Comparison of ENCODE assay signal across 8 mouse cellular contexts in genomic region chr19:21274714-21275113, GRCm38 (mm10). TPM values are rescaled to one million over a fixed set of nuclear protein-coding genes. Genes with fewer than 3 reads are reported as not detected.
DNase-seq lines count a peak whose midpoint lies in the region; ATAC-seq and TF ChIP-seq lines count a peak whose summit lies in the region.

No protein-coding gene starts in this region.

- intact Hi-C loops in left cerebral cortex, postnatal 14 days (cut with DNase I), result loop anchor here (5.0 to 10.0 kb wide), 4 partner anchors 140 to 430 kb away; partner anchors contain the start of genes 1110059E24Rik and Abhd17b

- H3K9ac ChIP-seq in intestine, embryonic 14.5 days (ENCODE audit: low read length), result peak overlapping the region; percentile 100
- H3K9ac ChIP-seq in neural tube, embryonic 12.5 days, result peak overlapping the region; percentile 33; the same call in 1 of the 2 replicates

- no peaks in the 10 kb centered on the region for H3K9me3 ChIP-seq in intestine, embryonic 14.5 days (ENCODE audit: control insufficient read depth, low read length)
- no peaks in the 10 kb centered on the region for H3K9me3 ChIP-seq in neural tube, embryonic 12.5 days

- peak overlapping the region; percentile 91 for H3K4me3 ChIP-seq in lung, adult 2 months (replicated peaks; ENCODE audit: extremely low read depth, low read depth, low read length)
- peak overlapping the region; percentile 87; the same call in 1 of the 2 replicates for H3K4me3 ChIP-seq in cortical plate, adult 2 months (ENCODE audit: insufficient read depth, low read length)
- H3K4me3 ChIP-seq in intestine, embryonic 14.5 days (ENCODE audit: low read depth, low read length), result peak overlapping the region; percentile 90
- peak overlapping the region; percentile 53 for H3K4me3 ChIP-seq in neural tube, embryonic 12.5 days

- H3K27ac ChIP-seq in cortical plate, adult 2 months (ENCODE audit: insufficient read depth, low read length), result no peak overlapping the region
- no peak overlapping the region for H3K27ac ChIP-seq in intestine, embryonic 14.5 days (ENCODE audit: low read depth)
- no peak overlapping the region for H3K27ac ChIP-seq in neural tube, embryonic 12.5 days

- ATAC-seq in intestine, embryonic 14.5 days (replicated peaks; ENCODE audit: low FRiP score, low TSS enrichment, low read depth), result no peak
- no peak for ATAC-seq in neural tube, embryonic 12.5 days (ENCODE audit: low FRiP score, low read depth)

- WGBS in lung, adult 2 months, result 1% methylated on average over 3 of the region's 3 CpGs
- WGBS in intestine, embryonic 14.5 days, result 8% methylated on average over 3 of the region's 3 CpGs
- 31% methylated on average over 3 of the region's 3 CpGs for WGBS in neural tube, embryonic 12.5 days

- peaks cover 2% of the 10 kb centered on the region; the same call in 1 of the 2 replicates for H3K4me1 ChIP-seq in lung, adult 2 months (ENCODE audit: control insufficient read depth, insufficient read depth, low read length)
- no peaks in the 10 kb centered on the region; the same call in 1 of the 2 replicates for H3K4me1 ChIP-seq in cortical plate, adult 2 months (ENCODE audit: control insufficient read depth, insufficient read depth, low read length)
- peaks cover 5% of the 10 kb centered on the region; the same call in 1 of the 2 replicates for H3K4me1 ChIP-seq in intestine, embryonic 14.5 days (replicated peaks; ENCODE audit: control insufficient read depth, insufficient read depth, low read length)
- H3K4me1 ChIP-seq in neural tube, embryonic 12.5 days, result peaks cover 6% of the 10 kb centered on the region

- H3K4me2 ChIP-seq in intestine, embryonic 14.5 days (ENCODE audit: low read length), result peak overlapping the region; percentile 75
- H3K4me2 ChIP-seq in neural tube, embryonic 12.5 days (replicated peaks), result peak overlapping the region; percentile 79

- DNase-seq in lung, adult 2 months, result no peak
- no peak for DNase-seq in lung, postnatal 36 days
- DNase-seq in intestine, embryonic 14.5 days (ENCODE audit: low spot score), result no peak
- no peak for DNase-seq in right cerebral cortex, adult 18-20 months
- no peak for DNase-seq in left cerebral cortex, postnatal 14 days (ENCODE audit: low spot score in 2 of 2)
- DNase-seq in cerebellum, postnatal 36 days, result no peak

- TF ChIP-seq CTCF in lung, adult 2 months (IDR thresholded peaks at IDR 0.05; ENCODE audit: insufficient read depth, low read length), result no peak
- no peak for TF ChIP-seq CTCF in cortical plate, adult 2 months (IDR thresholded peaks at IDR 0.05; ENCODE audit: extremely low read depth, insufficient read depth, low read length)

- no peaks in the 10 kb centered on the region for H3K27me3 ChIP-seq in intestine, embryonic 14.5 days (replicated peaks; ENCODE audit: control insufficient read depth, insufficient read depth, low read length)
- no peaks in the 10 kb centered on the region for H3K27me3 ChIP-seq in neural tube, embryonic 12.5 days (replicated peaks)

- TF ChIP-seq POLR2A in lung, adult 2 months (IDR thresholded peaks at IDR 0.05; ENCODE audit: borderline replicate concordance, extremely low read depth, low read depth, low read length), result no peak
- no peak for TF ChIP-seq POLR2A in cortical plate, adult 2 months (IDR thresholded peaks at IDR 0.05; ENCODE audit: extremely low read depth, insufficient read depth, low read length)

- H3K36me3 ChIP-seq in intestine, embryonic 14.5 days (ENCODE audit: control insufficient read depth, insufficient read depth, low read length), result peaks cover 27% of the 10 kb centered on the region
- peaks cover 22% of the 10 kb centered on the region for H3K36me3 ChIP-seq in neural tube, embryonic 12.5 days

RNA-seq across cellular contexts. Expression of gene Zfand5, which starts 2.6 kb away (rescaled TPM):
- polyA plus RNA-seq in lung, adult 2 months (2012; rRNA removed), result 15.6 and 20.0 TPM in 2 replicates
- 120 and 121 TPM in 2 replicates for polyA plus RNA-seq in cortical plate, adult 2 months (2012; rRNA removed)
- 93.3 and 97.7 TPM in 2 replicates for polyA plus RNA-seq in intestine, embryonic 14.5 days (2014; fragmentation: Nextera tagmentation; extraction: Ambion mirVana)
- polyA plus RNA-seq in neural tube, embryonic 12.5 days (2016; fragmentation: Nextera tagmentation; extraction: Ambion mirVana), result 195 and 221 TPM in 2 replicates
- 100 to 1,000 TPM; 169 to 171 TPM for total RNA-seq in left cerebral cortex, postnatal 14 days (2021)
